In genomic region chr17:71310486-71311339, GRCm38 (mm10) we compare ENCODE assay signal across 7 mouse cellular contexts. TPM values are rescaled to one million over a fixed set of nuclear protein-coding genes. Genes with fewer than 3 reads are reported as not detected.
DNase-seq lines count a peak whose midpoint lies in the region; ATAC-seq and TF ChIP-seq lines count a peak whose summit lies in the region.

No protein-coding gene starts in this region.

- in situ Hi-C loops in ES-E14 (cut with MboI; ENCODE audit: low sequenced_read_pairs in 2 of 2, unreplicated experiment in 2 of 2): no loop called here

- DNase-seq in ES-E14 (ENCODE audit: low read depth, low spot score): peak; percentile 21
- DNase-seq in ZHBTc4 (ENCODE audit: low read depth, low spot score): peak; percentile 44
- peak; percentile 59 to 67 for DNase-seq in heart, postnatal 36 days
- peak; percentile 63 to 67 for DNase-seq in natural killer cell, adult 2 months (ENCODE audit: low spot score in 2 of 2)
- peak; percentile 10 to 15 for DNase-seq in thymus, postnatal 36 days

- H3K4me1 ChIP-seq in ES-E14 (ENCODE audit: control insufficient read depth in 2 of 2, insufficient read depth in 2 of 2, low read length in 2 of 2, poor library complexity in 1 of 2): peaks cover 0 to 5% of the 10 kb centered on the region in 2 experiments; a peak in 1 of 4 replicates
- peaks cover 26% of the 10 kb centered on the region for H3K4me1 ChIP-seq in forebrain, embryonic 13.5 days
- H3K4me1 ChIP-seq in liver, embryonic 15.5 days (replicated peaks): peaks cover 34% of the 10 kb centered on the region

- peak; percentile 54 for ATAC-seq in forebrain, embryonic 13.5 days
- peak; percentile 69 for ATAC-seq in liver, embryonic 15.5 days (ENCODE audit: insufficient read depth)

- WGBS in forebrain, embryonic 13.5 days: under 1% methylated on average over 64 of the region's 67 CpGs
- WGBS in liver, embryonic 15.5 days (ENCODE audit: insufficient replicate concordance): under 1% methylated on average over 67 of the region's 67 CpGs

- intact Hi-C loops in heart, postnatal 36 days (cut with DNase I): loop anchor here (2.0 to 5.0 kb wide), 2 partner anchors 58 to 83 kb away; no protein-coding TSS in a partner anchor

- peak overlapping the region; percentile 46 for H3K9ac ChIP-seq in ES-E14 (ENCODE audit: insufficient read depth, low read depth, low read length, poor library complexity, severe bottlenecking)
- peak overlapping the region; percentile 69 for H3K9ac ChIP-seq in forebrain, embryonic 13.5 days
- H3K9ac ChIP-seq in liver, embryonic 15.5 days: peak overlapping the region; percentile 81

- H3K4me2 ChIP-seq in forebrain, embryonic 13.5 days: peak overlapping the region; percentile 100
- H3K4me2 ChIP-seq in liver, embryonic 15.5 days: peak overlapping the region; percentile 100

- no peaks in the 10 kb centered on the region for H3K9me3 ChIP-seq in ES-E14 (ENCODE audit: control insufficient read depth, insufficient read depth, low read depth, low read length)
- H3K9me3 ChIP-seq in forebrain, embryonic 13.5 days (replicated peaks): no peaks in the 10 kb centered on the region
- H3K9me3 ChIP-seq in liver, embryonic 15.5 days (replicated peaks): no peaks in the 10 kb centered on the region

- peak overlapping the region; percentile 65 to 71 for H3K4me3 ChIP-seq in ES-E14 (ENCODE audit: insufficient read depth in 1 of 2, low read depth in 1 of 2, low read length in 2 of 2, poor library complexity in 1 of 2, severe bottlenecking in 1 of 2)
- peak overlapping the region; percentile 71 for H3K4me3 ChIP-seq in forebrain, embryonic 13.5 days
- H3K4me3 ChIP-seq in liver, embryonic 15.5 days (replicated peaks): peak overlapping the region; percentile 79

- H3K27me3 ChIP-seq in forebrain, embryonic 13.5 days: peaks cover 37% of the 10 kb centered on the region
- peaks cover 23% of the 10 kb centered on the region for H3K27me3 ChIP-seq in liver, embryonic 15.5 days

- no peaks in the 10 kb centered on the region for H3K36me3 ChIP-seq in ES-E14 (ENCODE audit: control insufficient read depth, insufficient read depth, low read length, poor library complexity, severe bottlenecking)
- no peaks in the 10 kb centered on the region for H3K36me3 ChIP-seq in forebrain, embryonic 13.5 days (ENCODE audit: poor library complexity, severe bottlenecking)
- no peaks in the 10 kb centered on the region for H3K36me3 ChIP-seq in liver, embryonic 15.5 days (replicated peaks)

- H3K27ac ChIP-seq in ES-E14 (ENCODE audit: insufficient read depth, low read depth, low read length, poor library complexity, severe bottlenecking): no peak overlapping the region
- H3K27ac ChIP-seq in forebrain, embryonic 13.5 days: no peak overlapping the region
- H3K27ac ChIP-seq in liver, embryonic 15.5 days (replicated peaks): peak overlapping the region; percentile 70

TF ChIP-seq in ES-E14, 5 proteins besides CTCF, POLR2A, EP300 and RAD21:
- TF ChIP-seq CHD2 (IDR thresholded peaks at IDR 0.05; ENCODE audit: low read depth, low read length) (no peak), MAFK (IDR thresholded peaks at IDR 0.05; ENCODE audit: insufficient read depth, low read depth, low read length) (no peak), ZC3H11A (IDR thresholded peaks at IDR 0.05; ENCODE audit: borderline replicate concordance, low read depth, low read length) (no peak), HCFC1 (IDR thresholded peaks at IDR 0.05; ENCODE audit: borderline replicate concordance, insufficient read depth, low read length) (no peak), ZNF384 (IDR thresholded peaks at IDR 0.05; ENCODE audit: low read depth, low read length) (no peak)

RNA-seq across cellular contexts. Expression of gene Emilin2, which starts 1.1 kb away (rescaled TPM):
- total RNA-seq in ES-E14 (2012; rRNA removed): 1.0 TPM in 2 replicates
- polyA plus RNA-seq in forebrain, embryonic 13.5 days (2015; fragmentation: Nextera tagmentation; extraction: Ambion mirVana): 1.5 and 2.5 TPM in 2 replicates
- 10 to 100 TPM; 53.7 to 67.6 TPM for total RNA-seq in heart, postnatal 36 days (2021)
- 23.9 and 29.7 TPM in 2 replicates for polyA plus RNA-seq in liver, embryonic 15.5 days (2015; fragmentation: Nextera tagmentation; extraction: Ambion mirVana)

Comparison
In these comparisons a context has a peak if more than half of its experiments do, and no peak if none do; other contexts are left out.
1. DNase-seq: peak in every context shown above with its lines; median percentile 65 in natural killer cell, adult 2 months; 63 in heart, postnatal 36 days; 44 in ZHBTc4; 21 in ES-E14; 12 in thymus, postnatal 36 days.
2. RNA of gene Emilin2, which starts 1.1 kb away (total RNA-seq): 53.7 to 67.6 TPM in heart, postnatal 36 days; 1.0 TPM in ES-E14; every median in the first group is over 10 times any median in the second.
3. Peak in every context shown above with its lines, with median percentiles within 50 percentile points of each other: H3K4me3 ChIP-seq and H3K9ac ChIP-seq.